Mouse (Mus musculus): Measurements from ENCODE around the gene Sumo1. TPM values are rescaled to one million over a fixed set of nuclear protein-coding genes. Genes with fewer than 3 reads are reported as not detected.

Gene Sumo1
- polyA plus RNA-seq, 1 experiment from 2014 or later = 217 TPM

GRCm38 (mm10) chr1:59579327-59579726 lies 91.3 kb downstream of the Sumo1 start:
- H3K9ac ChIP-seq (ENCODE audit: low read depth, low read length) = no peak overlapping the region
- H3K27ac ChIP-seq (ENCODE audit: low read depth, low read length) = no peak overlapping the region
- ATAC-seq = no peak
- H3K9me3 ChIP-seq (ENCODE audit: control insufficient read depth) = no peaks in the 10 kb centered on the region
- no peak overlapping the region for H3K4me3 ChIP-seq (ENCODE audit: low read depth, low read length)
- WGBS = 47% methylated on average over 5 of the region's 5 CpGs
- H3K27me3 ChIP-seq (replicated peaks; ENCODE audit: control insufficient read depth, insufficient read depth, low read length) = no peaks in the 10 kb centered on the region
- H3K4me1 ChIP-seq (replicated peaks; ENCODE audit: control insufficient read depth, insufficient read depth, low read length) = 0 out of 2 replicates have a peak, but pooled peaks cover 6% of the 10 kb centered on the region
- H3K36me3 ChIP-seq (ENCODE audit: control insufficient read depth, insufficient read depth) = no peaks in the 10 kb centered on the region
- H3K4me2 ChIP-seq (replicated peaks; ENCODE audit: low read depth) = no peak overlapping the region
- TF ChIP-seq CTCF (IDR thresholded peaks at IDR 0.05; ENCODE audit: low read depth) = no peak

GRCm38 (mm10) chr1:59578770-59579169 lies 91.9 kb downstream of the Sumo1 start:
- Histone ChIP-seq H3K4me3 (ENCODE audit: low read depth, low read length) (no peak overlapping the region), H3K27me3 (replicated peaks; ENCODE audit: control insufficient read depth, insufficient read depth, low read length) (no peaks in the 10 kb centered on the region), H3K9me3 (ENCODE audit: control insufficient read depth) (no peaks in the 10 kb centered on the region), H3K4me1 (replicated peaks; ENCODE audit: control insufficient read depth, insufficient read depth, low read length) (0 out of 2 replicates have a peak, but pooled peaks cover 6% of the 10 kb centered on the region), H3K4me2 (replicated peaks; ENCODE audit: low read depth) (no peak overlapping the region), H3K36me3 (ENCODE audit: control insufficient read depth, insufficient read depth) (no peaks in the 10 kb centered on the region), H3K27ac (ENCODE audit: low read depth, low read length) (no peak overlapping the region), H3K9ac (ENCODE audit: low read depth, low read length) (no peak overlapping the region)
- ATAC-seq = no peak
- 60% methylated on average over 4 of the region's 4 CpGs for WGBS
- no peak for TF ChIP-seq CTCF (IDR thresholded peaks at IDR 0.05; ENCODE audit: low read depth)

GRCm38 (mm10) chr1:59574262-59575187 lies 96.1 kb downstream of the Sumo1 start:
- no peak overlapping the region for H3K9ac ChIP-seq (ENCODE audit: low read depth, low read length)
- H3K27ac ChIP-seq (ENCODE audit: low read depth, low read length) = no peak overlapping the region
- 0 out of 2 replicates have a peak, but pooled peaks cover 2% of the 10 kb centered on the region for H3K4me1 ChIP-seq (replicated peaks; ENCODE audit: control insufficient read depth, insufficient read depth, low read length)
- no peaks in the 10 kb centered on the region for H3K27me3 ChIP-seq (replicated peaks; ENCODE audit: control insufficient read depth, insufficient read depth, low read length)
- no peak overlapping the region for H3K4me3 ChIP-seq (ENCODE audit: low read depth, low read length)
- TF ChIP-seq CTCF (IDR thresholded peaks at IDR 0.05; ENCODE audit: low read depth) = no peak
- ATAC-seq = no peak
- no peaks in the 10 kb centered on the region for H3K36me3 ChIP-seq (ENCODE audit: control insufficient read depth, insufficient read depth)
- 45% methylated on average over 21 of the region's 21 CpGs for WGBS
- peak overlapping the region; percentile 35; the same call in 1 of the 2 replicates for H3K4me2 ChIP-seq (replicated peaks; ENCODE audit: low read depth)
- no peaks in the 10 kb centered on the region for H3K9me3 ChIP-seq (ENCODE audit: control insufficient read depth)

GRCm38 (mm10) chr1:59573843-59574242 lies 96.8 kb downstream of the Sumo1 start:
- H3K9ac ChIP-seq (ENCODE audit: low read depth, low read length) = no peak overlapping the region
- H3K27me3 ChIP-seq (replicated peaks; ENCODE audit: control insufficient read depth, insufficient read depth, low read length) = no peaks in the 10 kb centered on the region
- no peaks in the 10 kb centered on the region for H3K36me3 ChIP-seq (ENCODE audit: control insufficient read depth, insufficient read depth)
- no peak for ATAC-seq
- H3K4me1 ChIP-seq (replicated peaks; ENCODE audit: control insufficient read depth, insufficient read depth, low read length) = no peaks in the 10 kb centered on the region
- no peak overlapping the region for H3K4me2 ChIP-seq (replicated peaks; ENCODE audit: low read depth)
- no peak overlapping the region for H3K27ac ChIP-seq (ENCODE audit: low read depth, low read length)
- 94% methylated on average over 3 of the region's 3 CpGs for WGBS
- no peaks in the 10 kb centered on the region for H3K9me3 ChIP-seq (ENCODE audit: control insufficient read depth)
- no peak for TF ChIP-seq CTCF (IDR thresholded peaks at IDR 0.05; ENCODE audit: low read depth)
- H3K4me3 ChIP-seq (ENCODE audit: low read depth, low read length) = no peak overlapping the region

- Histone ChIP-seq H3K4me3 (ENCODE audit: low read depth, low read length) (no peak overlapping the region), H3K4me2 (replicated peaks; ENCODE audit: low read depth) (no peak overlapping the region), H3K27me3 (replicated peaks; ENCODE audit: control insufficient read depth, insufficient read depth, low read length) (no peaks in the 10 kb centered on the region), H3K36me3 (ENCODE audit: control insufficient read depth, insufficient read depth) (no peaks in the 10 kb centered on the region), H3K27ac (ENCODE audit: low read depth, low read length) (no peak overlapping the region), H3K4me1 (replicated peaks; ENCODE audit: control insufficient read depth, insufficient read depth, low read length) (no peaks in the 10 kb centered on the region), H3K9me3 (ENCODE audit: control insufficient read depth) (no peaks in the 10 kb centered on the region), H3K9ac (ENCODE audit: low read depth, low read length) (no peak overlapping the region)
- WGBS = 68% methylated on average over 3 of the region's 3 CpGs
- TF ChIP-seq CTCF (IDR thresholded peaks at IDR 0.05; ENCODE audit: low read depth) = no peak
- ATAC-seq = no peak
These were observed 99.1 kb downstream of the Sumo1 start for GRCm38 (mm10) chr1:59571502-59571901.

- Histone ChIP-seq H3K4me1 (replicated peaks; ENCODE audit: control insufficient read depth, insufficient read depth, low read length) (no peaks in the 10 kb centered on the region), H3K9ac (ENCODE audit: low read depth, low read length) (no peak overlapping the region), H3K36me3 (ENCODE audit: control insufficient read depth, insufficient read depth) (no peaks in the 10 kb centered on the region), H3K9me3 (ENCODE audit: control insufficient read depth) (no peaks in the 10 kb centered on the region), H3K4me2 (replicated peaks; ENCODE audit: low read depth) (no peak overlapping the region), H3K27ac (ENCODE audit: low read depth, low read length) (no peak overlapping the region), H3K4me3 (ENCODE audit: low read depth, low read length) (no peak overlapping the region), H3K27me3 (replicated peaks; ENCODE audit: control insufficient read depth, insufficient read depth, low read length) (no peaks in the 10 kb centered on the region)
- no peak for ATAC-seq
- no peak for TF ChIP-seq CTCF (IDR thresholded peaks at IDR 0.05; ENCODE audit: low read depth)
- 31% methylated on average over 4 of the region's 4 CpGs for WGBS
These were observed 99.9 kb downstream of the Sumo1 start for GRCm38 (mm10) chr1:59570767-59571166.

Data from intestine, postnatal 0 days (tissue).